Mouse (Mus musculus) ES-E14 (cell line): ENCODE measurements around the gene Pcsk4. TPM values are rescaled to one million over a fixed set of nuclear protein-coding genes. Genes with fewer than 3 reads are reported as not detected.

Experiments used
- DNase-seq: peaks from one replicate; pipeline ENCODE4 v3.0.0-alpha.2; 2013; ENCODE audit warnings: low read depth, low spot score
- H3K27ac ChIP-seq: 2 replicates; pipeline ENCODE4 v1.5.1; 2012; ENCODE audit warnings: low read depth, mild to moderate bottlenecking, low read length, moderate library complexity, mixed read lengths; ENCODE audit not compliant: poor library complexity, insufficient read depth, severe bottlenecking
- H3K36me3 ChIP-seq: 2 replicates; pipeline ENCODE4 v1.6.1; 2012; ENCODE audit warnings: mild to moderate bottlenecking, low read length, moderate library complexity, mixed read lengths; ENCODE audit not compliant: control insufficient read depth, poor library complexity, insufficient read depth, severe bottlenecking
- H3K4me1 ChIP-seq, 2 experiments: fragments of 150-350 bp in 1 of 2; sonication (generic) in 1 of 2; 2 replicates each; pipeline ENCODE4 v1.6.1; 2012; ENCODE audit warnings: low read length in 2 of 2, mild to moderate bottlenecking in 1 of 2, mixed read lengths in 1 of 2; ENCODE audit not compliant: control insufficient read depth in 2 of 2, insufficient read depth in 2 of 2, poor library complexity in 1 of 2
- H3K4me3 ChIP-seq, 2 experiments: fragments of 150-350 bp in 1 of 2; sonication (generic) in 1 of 2; 2 replicates each; pipeline ENCODE4 v1.5.1; 2012; ENCODE audit warnings: low read length in 2 of 2, low read depth in 1 of 2, mild to moderate bottlenecking in 1 of 2, mixed read lengths in 1 of 2; ENCODE audit not compliant: insufficient read depth in 1 of 2, poor library complexity in 1 of 2, severe bottlenecking in 1 of 2
- H3K9ac ChIP-seq: 2 replicates; pipeline ENCODE4 v1.6.1; 2012; ENCODE audit warnings: low read depth, mild to moderate bottlenecking, low read length, mixed read lengths; ENCODE audit not compliant: poor library complexity, insufficient read depth, severe bottlenecking
- H3K9me3 ChIP-seq: fragments of 150-350 bp; sonication (generic); 2 replicates; pipeline ENCODE4 v1.6.1; 2012; ENCODE audit warnings: low read depth, mild to moderate bottlenecking, low read length; ENCODE audit not compliant: control insufficient read depth, insufficient read depth
- CHD2 ChIP-seq: IDR thresholded peaks from 2 replicates; pipeline ENCODE4 v1.6.1; 2014; ENCODE audit warnings: mild to moderate bottlenecking, low read depth, low read length, inconsistent platforms
- HCFC1 ChIP-seq: IDR thresholded peaks from 2 replicates; pipeline ENCODE4 v1.6.1; 2012; ENCODE audit warnings: low read length, inconsistent platforms, borderline replicate concordance; ENCODE audit not compliant: insufficient read depth
- MAFK ChIP-seq: IDR thresholded peaks from 2 replicates; pipeline ENCODE4 v1.6.1; 2014; ENCODE audit warnings: mild to moderate bottlenecking, low read depth, low read length, inconsistent platforms; ENCODE audit not compliant: insufficient read depth
- ZC3H11A ChIP-seq: IDR thresholded peaks from 2 replicates; pipeline ENCODE4 v1.6.1; 2012; ENCODE audit warnings: low read depth, mild to moderate bottlenecking, inconsistent platforms, low read length, borderline replicate concordance
- ZNF384 ChIP-seq: IDR thresholded peaks from 2 replicates; pipeline ENCODE4 v1.6.1; 2012; ENCODE audit warnings: low read depth, low read length, inconsistent platforms
- in situ Hi-C, 2 experiments: fragments of 600-800 bp; cut with MboI; formaldehyde crosslinking; loops; one replicate each; pipeline ENCODE4 v1.15.1; 2025; ENCODE audit warnings: low sequenced_read_pairs in 2 of 2, inconsistent platforms in 1 of 2; ENCODE audit not compliant: unreplicated experiment in 2 of 2
- total RNA-seq: library from RNA; depleted of rRNA; stranded (reverse); fragments of 300-350 nt; gene quantifications from 2 replicates; pipeline ENCODE4 v1.2.3, GENCODE M21; 2012

Pcsk4 gene
- total RNA-seq, 1 experiment, result 1.4 TPM

DNA sequence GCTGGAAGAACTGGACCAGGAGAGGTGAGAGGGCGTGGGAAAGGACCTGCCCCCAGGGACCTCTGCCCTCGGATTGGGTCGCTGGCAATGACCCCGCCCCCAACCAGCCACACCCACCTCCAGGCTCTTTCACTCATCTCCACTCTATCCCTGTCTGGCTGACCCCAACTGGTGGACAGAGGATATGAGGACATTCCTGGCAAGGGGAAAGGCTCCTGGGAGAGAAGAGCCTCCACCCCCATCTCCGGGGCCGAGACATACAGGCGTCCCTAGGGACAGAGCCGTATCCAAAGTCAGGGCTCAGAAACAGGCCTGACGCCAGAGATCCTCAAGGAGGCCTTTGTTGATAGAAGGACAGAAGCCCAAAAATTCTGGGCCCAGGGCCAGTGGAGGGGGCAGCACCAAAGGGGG is 26.8 kb downstream of the Pcsk4 start:
- Histone ChIP-seq H3K4me1 (no peaks in the 10 kb centered on the region; a peak in 1 of 4 replicates), H3K4me3 (no peak overlapping the region), H3K27ac (no peak overlapping the region), H3K9me3 (no peaks in the 10 kb centered on the region), H3K9ac (no peak overlapping the region), H3K36me3 (no peaks in the 10 kb centered on the region)
- DNase-seq, result no peak
- TF ChIP-seq CHD2, result no peak
- no peak for TF ChIP-seq ZC3H11A
- no peak for TF ChIP-seq ZNF384
- no peak for TF ChIP-seq HCFC1
- no peak for TF ChIP-seq MAFK
- in situ Hi-C loops, result no loop called here

DNA sequence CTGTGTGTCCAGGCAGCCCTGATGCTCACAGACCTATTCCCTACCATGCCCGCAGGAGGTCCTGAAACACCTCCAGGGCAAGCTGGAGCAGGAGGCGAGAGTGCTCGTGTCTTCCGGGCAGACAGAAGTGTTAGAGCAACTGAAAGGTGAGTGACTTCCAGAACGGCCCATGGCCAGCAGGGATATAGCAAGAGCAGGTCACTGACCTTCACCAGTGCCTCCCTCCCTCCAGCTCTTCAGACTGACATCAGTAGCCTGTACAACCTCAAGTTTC is 27.3 kb downstream of the Pcsk4 start:
- no peak overlapping the region for H3K4me3 ChIP-seq
- no peak overlapping the region for H3K27ac ChIP-seq
- DNase-seq, result no peak
- no peak overlapping the region for H3K9ac ChIP-seq
- no peaks in the 10 kb centered on the region for H3K9me3 ChIP-seq
- no peak for TF ChIP-seq MAFK
- no peak for TF ChIP-seq HCFC1
- TF ChIP-seq ZC3H11A, result no peak
- TF ChIP-seq ZNF384, result no peak
- no peak for TF ChIP-seq CHD2
- H3K4me1 ChIP-seq, result peaks cover 0 to under 1% of the 10 kb centered on the region in 2 experiments; a peak in 2 of 4 replicates
- no peaks in the 10 kb centered on the region for H3K36me3 ChIP-seq
- in situ Hi-C loops, result no loop called here

DNA sequence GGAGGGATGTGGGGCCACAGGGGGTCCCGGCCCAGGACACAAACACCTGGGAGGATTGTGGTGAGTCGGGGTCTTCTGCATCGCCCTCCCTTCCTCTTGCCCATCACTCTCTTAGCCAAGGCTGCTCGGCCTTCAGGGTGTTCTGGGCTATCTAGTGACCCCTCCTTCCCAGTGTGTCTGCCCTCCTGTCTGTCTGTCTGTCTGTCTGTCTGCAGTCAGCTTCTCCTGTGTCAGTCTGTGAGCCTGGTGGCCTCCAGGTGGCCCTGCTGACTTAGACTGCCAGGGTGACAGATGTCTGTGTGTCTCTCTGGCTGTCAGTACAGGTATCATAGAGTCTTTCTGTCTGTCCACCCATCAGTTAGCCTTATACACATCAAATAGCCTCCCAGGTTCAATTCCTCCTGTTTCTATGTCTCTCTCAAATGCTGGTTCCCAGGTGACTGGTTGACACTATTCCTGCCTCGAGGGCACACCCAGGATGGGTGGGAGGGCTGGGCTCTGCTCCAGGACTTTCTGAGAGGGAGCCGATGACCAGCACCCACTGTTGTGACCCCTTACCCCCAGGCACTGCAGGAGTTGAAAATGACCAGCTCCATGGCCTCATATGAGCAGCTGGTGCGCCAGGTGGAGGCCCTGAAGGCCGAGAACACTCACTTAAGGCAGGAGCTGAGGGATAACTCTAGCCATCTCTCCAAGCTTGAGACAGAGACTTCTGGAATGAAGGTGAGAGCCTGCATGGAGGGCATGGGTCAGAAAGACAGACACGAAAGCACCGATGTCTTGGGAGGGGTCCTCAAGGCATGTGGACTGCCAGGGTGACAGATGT is 27.8 kb downstream of the Pcsk4 start:
- Histone ChIP-seq H3K4me3 (no peak overlapping the region), H3K4me1 (peaks cover 0 to 6% of the 10 kb centered on the region in 2 experiments; a peak in 2 of 4 replicates), H3K27ac (no peak overlapping the region), H3K9ac (no peak overlapping the region), H3K36me3 (no peaks in the 10 kb centered on the region), H3K9me3 (no peaks in the 10 kb centered on the region)
- no peak for TF ChIP-seq MAFK
- TF ChIP-seq ZNF384, result no peak
- TF ChIP-seq CHD2, result no peak
- TF ChIP-seq ZC3H11A, result no peak
- no peak for DNase-seq
- in situ Hi-C loops, result no loop called here

DNA sequence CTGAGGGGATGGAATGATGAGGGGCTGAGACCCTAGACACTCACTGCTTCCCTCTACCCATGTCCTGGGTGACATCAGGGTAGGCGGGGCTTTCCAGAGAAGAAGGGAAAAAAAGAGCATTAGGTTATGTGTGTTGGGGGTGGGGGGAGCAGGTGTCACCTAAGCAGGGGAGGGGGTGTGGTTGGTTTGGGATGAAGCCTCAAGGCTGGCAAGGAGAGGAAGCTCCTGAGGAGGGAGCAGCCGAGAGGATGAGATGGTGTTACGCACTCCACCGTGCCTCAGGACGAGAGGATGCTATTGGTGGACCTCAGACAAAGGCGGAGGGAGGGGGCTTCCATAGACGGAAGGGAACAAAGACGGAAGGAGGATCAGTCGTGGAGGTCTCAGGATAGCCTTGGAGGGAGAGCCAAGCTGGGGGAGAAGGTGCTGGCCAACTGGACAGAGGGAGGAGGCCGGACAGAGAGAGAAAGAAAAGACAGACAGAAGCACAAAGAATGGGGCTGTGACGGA is 28.6 kb downstream of the Pcsk4 start:
- Histone ChIP-seq H3K4me3 (no peak overlapping the region), H3K36me3 (no peaks in the 10 kb centered on the region), H3K4me1 (peaks cover 0 to 6% of the 10 kb centered on the region in 2 experiments; a peak in 2 of 4 replicates), H3K27ac (no peak overlapping the region), H3K9ac (no peak overlapping the region), H3K9me3 (no peaks in the 10 kb centered on the region)
- in situ Hi-C loops, result no loop called here
- TF ChIP-seq CHD2 (no peak), ZC3H11A (no peak), HCFC1 (no peak), ZNF384 (no peak), MAFK (no peak)
- no peak for DNase-seq

DNA sequence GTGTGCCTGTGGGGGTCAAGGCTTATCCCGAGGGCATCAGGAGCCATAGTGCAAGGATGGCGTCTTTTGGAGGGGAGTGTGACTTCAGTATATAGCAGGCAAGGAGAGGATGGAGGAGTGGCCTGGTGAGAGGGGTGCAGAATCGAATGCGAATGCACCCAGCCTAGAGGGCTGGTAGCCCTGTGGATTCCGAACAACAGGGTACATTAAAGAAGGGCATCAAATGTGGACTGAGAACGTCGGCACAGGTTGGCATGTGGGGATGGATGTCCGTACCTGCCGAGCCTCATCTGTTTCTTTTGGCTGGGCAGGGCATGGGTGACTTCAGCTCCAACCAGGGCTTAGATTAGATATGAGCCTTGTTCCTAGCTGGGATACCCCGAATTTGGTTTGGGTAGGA is 29.5 kb downstream of the Pcsk4 start:
- Histone ChIP-seq H3K4me3 (no peak overlapping the region), H3K4me1 (peaks cover 0 to 8% of the 10 kb centered on the region in 2 experiments; a peak in 2 of 4 replicates), H3K36me3 (peaks cover 3% of the 10 kb centered on the region), H3K27ac (no peak overlapping the region), H3K9ac (no peak overlapping the region), H3K9me3 (no peaks in the 10 kb centered on the region)
- TF ChIP-seq MAFK (no peak), ZNF384 (no peak), CHD2 (no peak), ZC3H11A (no peak), HCFC1 (no peak)
- in situ Hi-C loops, result no loop called here
- no peak for DNase-seq
